Mouse (Mus musculus): ENCODE measurements around the gene Cep83.

Cep83 gene

GRCm38 (mm10) chr10:94827890-94828733 lies 139.7 kb downstream of the Cep83 start:
- no peak for DNase-seq

GRCm38 (mm10) chr10:94828734-94829230 lies 140.3 kb downstream of the Cep83 start:
- DNase-seq: no peak

GRCm38 (mm10) chr10:94829407-94829806 lies 141.0 kb downstream of the Cep83 start:
- DNase-seq: peak; percentile 87

GRCm38 (mm10) chr10:94835874-94836273 lies 147.4 kb downstream of the Cep83 start:
- no peak for DNase-seq

All from layer of hippocampus, adult 9-11 months (tissue).